Mouse (Mus musculus): ENCODE measurements around the gene Ppp5c. TPM values are rescaled to one million over a fixed set of nuclear protein-coding genes. Genes with fewer than 3 reads are reported as not detected.
"Not testable (repeated sequence)": the region's sequence is repeated elsewhere in the genome, so short reads cannot be mapped to it uniquely, and the experiment has no call there.

Gene Ppp5c
- 149 and 158 TPM in 2 replicates for polyA plus RNA-seq (2016; fragmentation: Nextera tagmentation; extraction: Ambion mirVana)

DNA sequence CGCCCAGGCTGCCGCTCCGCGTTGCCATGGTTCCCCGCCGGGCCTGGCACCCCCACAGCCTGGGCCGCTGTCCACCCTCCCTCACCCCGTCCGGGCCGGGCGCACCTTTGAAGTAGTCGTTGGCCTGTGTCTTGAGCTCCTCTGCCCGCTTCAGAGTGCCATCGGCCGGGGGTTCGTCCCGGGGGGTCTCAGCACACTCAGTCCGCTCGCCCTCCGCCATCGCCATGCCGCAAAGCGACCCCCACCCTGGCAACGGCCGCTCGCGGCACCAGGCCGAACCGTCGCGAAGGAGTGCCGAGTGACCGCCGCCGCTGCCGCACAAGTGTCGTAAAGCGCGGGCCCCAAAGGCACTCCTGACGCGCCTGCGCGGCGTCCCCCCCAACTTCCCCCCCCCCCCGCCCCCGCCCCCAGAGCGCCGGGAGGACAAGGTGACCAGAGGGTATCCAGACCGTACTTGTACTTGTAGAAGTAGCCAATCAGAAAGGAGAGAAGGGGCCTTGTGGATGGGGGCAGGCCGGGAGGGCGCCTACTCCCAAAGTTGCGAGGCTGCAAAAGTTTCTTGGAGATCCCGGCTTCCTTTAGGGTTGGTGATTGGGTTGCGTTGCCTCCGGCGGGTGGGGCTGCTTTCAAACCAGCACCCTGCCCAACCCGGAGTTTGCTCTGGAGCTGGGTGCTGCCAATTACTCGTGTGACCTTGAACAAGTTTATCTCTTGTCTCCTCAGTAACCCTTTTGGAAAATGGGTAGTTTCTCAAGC is at the start of gene Ppp5c:
Gene Ppp5c (minus strand): TSS at position 337 of the 756 bp plus-strand sequence.
- H3K4me3 ChIP-seq: peak within 1 kb of the TSS; percentile 84
- WGBS: under 1% methylated on average over 58 of the region's 58 CpGs
- DNase-seq (ENCODE audit: low spot score): peak; percentile 98

DNA sequence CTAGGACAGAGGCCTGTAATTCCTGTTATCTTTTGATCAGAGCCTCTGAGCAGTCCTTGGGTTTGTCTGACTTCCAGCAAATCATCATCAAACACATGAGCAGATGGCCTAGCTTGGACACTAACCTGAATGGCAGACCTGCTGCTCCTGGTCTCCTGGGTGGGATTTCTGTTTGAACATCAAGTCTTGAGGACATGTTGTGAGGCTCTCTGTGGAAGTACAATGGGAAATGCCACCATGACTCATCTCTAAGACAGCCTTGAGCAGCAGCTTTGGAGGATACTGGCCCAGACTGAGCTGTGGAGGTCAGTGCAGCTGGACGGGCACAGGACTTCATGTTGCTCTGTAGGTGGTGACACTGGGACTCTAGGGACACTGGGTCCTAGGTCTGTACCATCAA is 48.8 kb upstream of the Ppp5c start:
- 92% methylated on average over 1 of the region's 1 CpGs for WGBS
- peak; percentile 10 for DNase-seq (ENCODE audit: low spot score)
- Histone ChIP-seq H3K4me3 (no peak overlapping the region), H3K27ac (no peak overlapping the region), H3K36me3 (no peaks in the 10 kb centered on the region), H3K4me1 (no peaks in the 10 kb centered on the region), H3K9me3 (replicated peaks) (no peaks in the 10 kb centered on the region), H3K27me3 (ENCODE audit: low read depth, poor library complexity, severe bottlenecking) (no peaks in the 10 kb centered on the region)

More for the DNA sequence above, at the start of gene Ppp5c:
- H3K27me3 ChIP-seq (ENCODE audit: low read depth, poor library complexity, severe bottlenecking): no peaks in the 10 kb centered on the region
- no peaks in the 10 kb centered on the region for H3K9me3 ChIP-seq (replicated peaks)
- H3K4me1 ChIP-seq: peaks cover 35% of the 10 kb centered on the region
- peaks cover 32% of the 10 kb centered on the region for H3K36me3 ChIP-seq
- H3K27ac ChIP-seq: peak within 1 kb of the TSS; percentile 89

DNA sequence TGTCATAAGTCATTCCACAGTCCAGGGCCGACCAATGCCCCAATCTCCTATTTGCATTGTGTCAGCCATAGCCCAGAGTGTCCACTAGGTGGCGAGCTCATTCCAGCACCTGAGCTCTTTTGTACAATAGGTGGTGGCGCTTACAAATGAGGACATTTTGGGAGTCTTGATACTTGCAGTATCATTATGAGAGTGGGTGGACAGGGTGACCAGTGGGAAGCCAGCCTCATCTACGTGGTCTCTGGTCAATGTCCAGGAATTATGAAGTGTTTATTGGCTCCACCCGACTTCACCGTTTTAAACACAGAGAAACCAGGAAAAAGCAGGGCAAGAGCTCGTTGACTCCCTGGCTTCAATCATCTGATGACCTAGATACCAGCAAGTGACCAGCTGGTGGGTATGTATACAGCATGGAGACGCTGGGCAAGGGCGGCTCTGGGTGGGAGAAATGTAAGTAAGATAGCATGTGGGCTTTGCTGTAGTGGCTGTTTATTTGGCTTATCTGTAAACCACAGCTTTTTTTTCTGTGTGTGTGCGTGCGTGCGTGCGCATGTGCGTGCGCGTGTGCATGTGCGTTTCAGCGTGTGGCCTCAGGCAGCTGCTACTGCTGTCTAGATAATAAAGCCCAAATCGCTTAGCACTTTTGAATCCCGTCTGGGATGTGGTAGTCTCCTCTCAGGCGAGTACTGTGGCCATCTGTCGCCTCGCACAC is 46.3 kb upstream of the Ppp5c start, which contains the start of gene Psg16:
Gene Psg16 (plus strand): TSS at position 137 of the 712 bp plus-strand sequence.
- H3K27ac ChIP-seq: no peak within 1 kb of the TSS
- DNase-seq (ENCODE audit: low spot score): peak; percentile 83
- no peaks in the 10 kb centered on the region for H3K4me1 ChIP-seq
- no peaks in the 10 kb centered on the region for H3K36me3 ChIP-seq
- no peak within 1 kb of the TSS for H3K4me3 ChIP-seq
- no peaks in the 10 kb centered on the region for H3K27me3 ChIP-seq (ENCODE audit: low read depth, poor library complexity, severe bottlenecking)
- WGBS: 70% methylated on average over 23 of the region's 23 CpGs
- H3K9me3 ChIP-seq (replicated peaks): no peaks in the 10 kb centered on the region

DNA sequence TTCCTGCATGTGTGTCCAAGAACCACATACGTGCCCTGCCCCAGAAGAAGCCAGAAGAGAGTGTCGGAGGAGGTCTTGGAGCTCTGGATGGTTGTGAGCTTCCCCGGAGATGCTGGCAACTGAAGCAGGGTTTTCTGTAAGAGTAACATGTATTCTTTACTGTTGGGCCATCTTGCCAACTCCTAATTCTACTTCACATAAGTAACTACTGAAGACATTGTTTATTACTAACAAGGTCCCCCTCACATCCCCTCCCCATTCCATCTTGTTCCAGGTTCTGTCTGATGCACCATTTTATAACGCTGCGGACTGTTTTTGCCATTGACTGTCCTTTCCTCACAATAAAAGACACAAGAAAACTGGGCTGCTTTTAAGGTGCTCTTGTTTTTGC is 45.8 kb upstream of the Ppp5c start:
- 60% methylated on average over 5 of the region's 5 CpGs for WGBS
- H3K27me3 ChIP-seq (ENCODE audit: low read depth, poor library complexity, severe bottlenecking): no peaks in the 10 kb centered on the region
- no peaks in the 10 kb centered on the region for H3K9me3 ChIP-seq (replicated peaks)
- no peak overlapping the region for H3K4me3 ChIP-seq
- H3K4me1 ChIP-seq: no peaks in the 10 kb centered on the region
- H3K36me3 ChIP-seq: no peaks in the 10 kb centered on the region
- H3K27ac ChIP-seq: no peak overlapping the region
- peak; percentile 8 for DNase-seq (ENCODE audit: low spot score)

DNA sequence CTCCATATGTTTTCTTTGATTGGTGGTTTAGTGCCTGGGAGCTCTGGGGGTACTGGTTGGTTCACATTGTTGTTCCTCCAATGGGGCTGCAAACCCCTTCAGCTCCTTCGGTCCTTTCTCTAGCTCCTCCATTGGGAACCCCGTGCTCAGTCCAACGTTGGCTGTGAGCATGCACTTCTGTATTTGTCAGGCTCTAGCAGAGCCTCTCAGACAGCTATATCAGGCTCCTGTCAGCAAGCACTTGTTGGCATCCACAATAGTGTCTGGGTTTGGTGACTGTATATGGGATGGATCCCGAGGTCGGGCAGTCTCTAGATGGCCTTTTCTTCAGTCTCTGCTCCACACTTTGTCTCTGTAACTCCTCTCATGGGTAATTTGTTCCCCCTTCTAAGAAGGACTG is 39.9 kb upstream of the Ppp5c start:
- not testable (repeated sequence) for H3K27me3 ChIP-seq (ENCODE audit: low read depth, poor library complexity, severe bottlenecking); H3K9me3 ChIP-seq (replicated peaks); H3K27ac ChIP-seq; H3K4me1 ChIP-seq; H3K36me3 ChIP-seq; H3K4me3 ChIP-seq
- peak; percentile 23 for DNase-seq (ENCODE audit: low spot score)
- 69% methylated on average over 5 of the region's 5 CpGs for WGBS

DNA sequence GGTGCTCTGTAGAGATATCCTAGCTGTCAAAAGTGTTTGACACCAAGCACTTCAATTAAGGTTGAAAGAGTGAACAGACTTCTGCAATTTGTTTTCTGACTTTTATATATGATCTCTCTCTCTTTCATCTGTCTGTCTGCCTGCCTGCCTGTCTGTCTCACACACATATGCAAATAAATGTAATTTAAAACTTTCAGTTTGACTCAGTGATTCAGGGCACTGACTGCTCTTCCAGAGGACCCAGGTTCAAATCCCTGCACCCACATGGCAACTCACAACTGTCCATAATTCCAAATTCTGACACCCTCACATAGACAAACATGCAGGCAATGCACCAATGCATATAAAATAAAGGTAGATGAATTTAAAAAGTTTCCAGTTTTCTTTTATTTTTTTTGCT is 39.3 kb upstream of the Ppp5c start:
- Histone ChIP-seq H3K27me3 (ENCODE audit: low read depth, poor library complexity, severe bottlenecking) (no peaks in the 10 kb centered on the region), H3K4me1 (peaks cover 11% of the 10 kb centered on the region), H3K9me3 (replicated peaks) (no peaks in the 10 kb centered on the region), H3K27ac (no peak overlapping the region), H3K4me3 (no peak overlapping the region), H3K36me3 (no peaks in the 10 kb centered on the region)
- peak; percentile 15 for DNase-seq (ENCODE audit: low spot score)

DNA sequence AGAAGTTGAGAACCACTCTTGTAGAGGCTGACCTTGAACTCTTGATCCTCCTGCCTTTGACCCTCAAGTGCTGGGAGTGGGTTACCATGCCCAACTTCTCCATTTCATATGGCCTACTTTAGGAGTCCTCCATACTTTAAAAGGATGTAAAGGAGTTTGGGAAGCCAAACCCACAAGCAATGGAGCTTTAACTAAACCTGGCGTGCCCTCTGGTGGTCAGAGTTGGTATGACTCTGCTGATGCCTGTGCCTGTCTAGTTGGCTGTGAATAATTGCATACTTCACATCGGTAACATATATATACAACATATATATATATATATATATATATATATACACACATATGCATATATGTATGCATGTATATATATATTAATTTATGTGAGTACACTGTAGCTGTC is 38.7 kb upstream of the Ppp5c start:
- no peaks in the 10 kb centered on the region for H3K9me3 ChIP-seq (replicated peaks)
- 0 out of 2 replicates have a peak, but pooled peaks cover 4% of the 10 kb centered on the region for H3K27me3 ChIP-seq (ENCODE audit: low read depth, poor library complexity, severe bottlenecking)
- no peak overlapping the region for H3K4me3 ChIP-seq
- WGBS: 21% methylated on average over 2 of the region's 2 CpGs
- peaks cover 17% of the 10 kb centered on the region for H3K4me1 ChIP-seq
- no peak overlapping the region for H3K27ac ChIP-seq
- peak; percentile 83 for DNase-seq (ENCODE audit: low spot score)
- no peaks in the 10 kb centered on the region for H3K36me3 ChIP-seq

DNA sequence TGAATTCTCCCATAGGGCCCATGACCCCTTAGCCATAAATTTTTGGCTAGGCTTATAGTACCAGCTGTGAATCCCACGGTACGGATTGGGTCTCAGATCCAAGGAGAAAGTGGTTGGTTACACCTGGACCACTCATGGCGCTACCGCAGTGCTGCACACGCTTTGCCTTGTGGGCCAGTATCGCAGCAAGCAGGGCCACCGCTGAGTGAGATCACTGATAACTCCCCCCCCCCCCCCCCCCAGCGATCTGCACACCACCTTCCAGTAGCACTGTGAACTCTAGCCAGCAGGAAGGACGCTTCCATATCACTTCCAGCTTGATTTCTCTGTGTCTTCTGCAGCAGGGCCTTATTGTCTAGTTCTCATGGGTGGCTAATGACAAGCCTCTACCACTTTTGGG is 37.9 kb upstream of the Ppp5c start:
- Histone ChIP-seq H3K4me3 (no peak overlapping the region), H3K4me1 (peaks cover 23% of the 10 kb centered on the region), H3K9me3 (replicated peaks) (no peaks in the 10 kb centered on the region), H3K36me3 (no peaks in the 10 kb centered on the region), H3K27me3 (ENCODE audit: low read depth, poor library complexity, severe bottlenecking) (peaks cover 12% of the 10 kb centered on the region; the same call in 1 of the 2 replicates), H3K27ac (no peak overlapping the region)
- DNase-seq (ENCODE audit: low spot score): no peak
- 82% methylated on average over 9 of the region's 9 CpGs for WGBS

DNA sequence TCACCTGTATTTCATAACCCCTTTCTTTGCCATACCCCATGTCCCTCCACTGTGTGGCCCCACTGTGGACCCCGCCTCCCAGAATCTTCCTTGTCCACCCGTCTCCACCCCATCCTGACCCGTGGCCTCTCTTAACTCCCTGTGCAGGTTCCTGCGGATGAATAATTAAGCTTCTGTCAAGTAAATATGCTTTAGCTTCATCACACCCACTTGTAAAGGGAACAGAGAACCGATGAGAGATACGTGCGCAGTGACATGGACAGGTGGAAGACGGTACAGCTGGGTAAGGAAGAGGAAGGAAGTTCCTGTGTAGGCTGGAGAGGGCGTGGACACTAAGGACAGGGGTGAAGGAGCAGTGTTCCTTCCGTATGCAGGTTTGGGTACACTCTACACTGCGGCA is 35.1 kb upstream of the Ppp5c start:
- Histone ChIP-seq H3K36me3 (no peaks in the 10 kb centered on the region), H3K4me3 (peak overlapping the region; percentile 59), H3K27me3 (ENCODE audit: low read depth, poor library complexity, severe bottlenecking) (peaks cover 13% of the 10 kb centered on the region; the same call in 1 of the 2 replicates), H3K27ac (peak overlapping the region; percentile 82; the same call in 1 of the 2 replicates), H3K4me1 (peaks cover 49% of the 10 kb centered on the region), H3K9me3 (replicated peaks) (no peaks in the 10 kb centered on the region)
- no peak for DNase-seq (ENCODE audit: low spot score)
- 20% methylated on average over 11 of the region's 11 CpGs for WGBS

DNA sequence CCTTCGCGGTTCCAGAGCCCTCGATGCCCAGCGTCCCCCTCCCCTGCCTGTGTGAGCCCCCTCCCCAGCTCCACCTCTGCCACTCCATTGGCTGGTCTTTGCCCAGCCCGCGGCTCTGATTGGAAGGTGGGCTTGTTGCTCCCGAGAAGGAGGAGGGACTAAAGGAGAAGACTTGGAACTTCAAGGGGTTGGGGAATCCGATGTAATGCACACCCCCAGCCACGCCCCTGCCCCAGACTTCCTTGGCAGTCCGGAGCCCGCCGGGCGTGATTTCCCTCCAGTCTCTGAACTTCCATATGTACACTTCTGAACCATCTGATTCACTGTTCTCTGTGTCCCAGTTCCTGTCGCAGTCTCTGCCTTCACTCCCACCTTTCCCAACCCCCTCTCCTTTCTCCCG is 34.7 kb upstream of the Ppp5c start, which contains the start of gene Hif3a:
Gene Hif3a (minus strand): TSS at position 39 of the 400 bp plus-strand sequence.
- no peaks in the 10 kb centered on the region for H3K9me3 ChIP-seq (replicated peaks)
- WGBS: 1% methylated on average over 15 of the region's 15 CpGs
- peak; percentile 86 for DNase-seq (ENCODE audit: low spot score)
- peaks cover 54% of the 10 kb centered on the region for H3K4me1 ChIP-seq
- H3K27ac ChIP-seq: peak within 1 kb of the TSS; percentile 82
- H3K36me3 ChIP-seq: no peaks in the 10 kb centered on the region
- H3K27me3 ChIP-seq (ENCODE audit: low read depth, poor library complexity, severe bottlenecking): peaks cover 13% of the 10 kb centered on the region; the same call in 1 of the 2 replicates
- H3K4me3 ChIP-seq: peak within 1 kb of the TSS; percentile 59

DNA sequence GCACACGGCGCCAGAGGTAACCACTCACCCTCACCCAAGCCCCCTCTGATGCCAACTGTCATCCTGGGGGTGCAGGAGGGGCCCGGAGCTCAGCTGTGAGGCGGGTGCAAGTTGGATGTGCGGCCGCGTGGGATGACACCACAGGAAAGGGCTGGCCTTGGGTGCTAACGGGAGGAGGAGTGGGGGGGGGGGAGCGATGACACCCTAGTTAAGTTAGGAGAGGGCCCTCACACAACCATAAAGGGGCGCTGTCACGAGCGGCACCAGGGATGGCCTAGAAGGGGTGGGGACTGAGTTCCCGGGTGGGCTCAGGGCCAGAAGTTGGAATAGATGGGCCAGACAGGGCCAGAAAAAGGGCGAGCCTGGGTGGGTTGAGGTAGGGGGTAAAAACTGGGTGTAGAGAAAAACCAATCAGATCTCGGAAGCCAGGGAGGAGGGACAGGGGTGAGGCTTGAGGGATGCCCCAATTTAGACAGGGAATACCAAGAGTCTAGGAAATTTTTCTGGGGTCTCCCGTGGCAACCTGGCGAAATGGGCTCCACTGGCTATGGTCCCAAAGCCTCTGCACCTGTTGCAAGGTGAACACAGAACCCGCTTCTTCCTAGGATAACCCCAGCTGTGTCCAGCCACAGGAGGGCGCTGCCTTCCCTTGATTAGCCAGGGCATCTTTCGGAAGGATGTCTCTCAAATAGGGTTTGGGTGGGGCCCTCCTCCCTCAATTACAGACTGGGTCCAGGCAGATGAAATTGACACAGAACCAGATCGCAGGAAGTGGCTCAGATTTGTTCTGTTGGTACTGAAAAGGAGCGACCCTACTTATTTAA is 33.3 kb upstream of the Ppp5c start:
- Histone ChIP-seq H3K9me3 (replicated peaks) (no peaks in the 10 kb centered on the region), H3K36me3 (no peaks in the 10 kb centered on the region), H3K27me3 (ENCODE audit: low read depth, poor library complexity, severe bottlenecking) (peaks cover 13% of the 10 kb centered on the region; the same call in 1 of the 2 replicates), H3K4me3 (peak overlapping the region; percentile 59; the same call in 1 of the 2 replicates), H3K27ac (0 out of 2 replicates have a peak overlapping the region, but pooled peaks have one; percentile 21), H3K4me1 (peaks cover 68% of the 10 kb centered on the region)
- 80% methylated on average over 22 of the region's 22 CpGs for WGBS
- peak; percentile 28 for DNase-seq (ENCODE audit: low spot score)

DNA sequence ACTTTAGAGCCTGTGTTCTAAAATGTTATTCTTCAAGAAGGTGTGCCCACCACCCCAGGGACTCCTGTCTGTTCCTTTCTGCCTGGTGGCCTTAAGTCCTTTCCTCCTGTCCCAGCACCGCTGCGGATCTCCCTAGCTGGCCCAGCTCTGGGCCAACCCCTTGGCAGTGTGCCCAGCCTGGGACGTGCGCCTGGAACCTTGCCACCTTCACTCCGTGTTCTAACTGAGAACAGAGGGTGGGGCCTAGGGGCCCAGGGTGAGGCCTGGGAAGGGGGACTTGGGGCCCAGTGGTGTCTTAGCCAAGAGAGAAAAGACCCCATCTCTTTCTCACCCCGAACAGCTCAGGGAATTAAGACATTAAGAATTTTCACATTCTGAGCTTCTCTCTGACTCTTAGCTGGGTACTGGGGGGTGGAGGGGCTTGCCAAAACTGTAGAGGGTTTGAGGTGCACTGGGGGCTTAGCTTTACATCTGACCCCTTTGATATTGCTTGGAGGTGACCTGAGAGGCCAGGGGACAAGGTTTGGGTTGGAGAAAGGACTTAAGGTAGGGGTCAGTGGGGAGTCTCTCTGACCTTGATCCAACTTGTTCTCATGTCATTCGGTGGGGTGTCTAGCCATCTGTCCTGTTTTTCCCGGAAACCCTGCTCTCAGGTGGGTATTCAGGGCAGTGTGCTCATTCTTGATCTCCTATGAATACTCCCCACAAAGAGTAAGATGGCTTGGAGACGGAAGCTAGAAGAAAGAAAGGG is 32.5 kb upstream of the Ppp5c start:
- DNase-seq (ENCODE audit: low spot score): peak; percentile 27
- 84% methylated on average over 9 of the region's 9 CpGs for WGBS
- H3K4me3 ChIP-seq: no peak overlapping the region

More for the DNA sequence above, 32.5 kb upstream of the Ppp5c start:
- Histone ChIP-seq H3K27ac (peak overlapping the region; percentile 21; the same call in 1 of the 2 replicates), H3K4me1 (peaks cover 71% of the 10 kb centered on the region), H3K27me3 (ENCODE audit: low read depth, poor library complexity, severe bottlenecking) (peaks cover 13% of the 10 kb centered on the region; the same call in 1 of the 2 replicates), H3K36me3 (no peaks in the 10 kb centered on the region), H3K9me3 (replicated peaks) (no peaks in the 10 kb centered on the region)

All from limb, embryonic 10.5 days (tissue).